Mouse (Mus musculus): ENCODE measurements around the gene Flrt2. TPM values are rescaled to one million over a fixed set of nuclear protein-coding genes. Genes with fewer than 3 reads are reported as not detected.

Gene Flrt2
- total RNA-seq (2023) = under 1 TPM in 1 of 2 experiments, not detected in 1; 0.04 TPM

DNA sequence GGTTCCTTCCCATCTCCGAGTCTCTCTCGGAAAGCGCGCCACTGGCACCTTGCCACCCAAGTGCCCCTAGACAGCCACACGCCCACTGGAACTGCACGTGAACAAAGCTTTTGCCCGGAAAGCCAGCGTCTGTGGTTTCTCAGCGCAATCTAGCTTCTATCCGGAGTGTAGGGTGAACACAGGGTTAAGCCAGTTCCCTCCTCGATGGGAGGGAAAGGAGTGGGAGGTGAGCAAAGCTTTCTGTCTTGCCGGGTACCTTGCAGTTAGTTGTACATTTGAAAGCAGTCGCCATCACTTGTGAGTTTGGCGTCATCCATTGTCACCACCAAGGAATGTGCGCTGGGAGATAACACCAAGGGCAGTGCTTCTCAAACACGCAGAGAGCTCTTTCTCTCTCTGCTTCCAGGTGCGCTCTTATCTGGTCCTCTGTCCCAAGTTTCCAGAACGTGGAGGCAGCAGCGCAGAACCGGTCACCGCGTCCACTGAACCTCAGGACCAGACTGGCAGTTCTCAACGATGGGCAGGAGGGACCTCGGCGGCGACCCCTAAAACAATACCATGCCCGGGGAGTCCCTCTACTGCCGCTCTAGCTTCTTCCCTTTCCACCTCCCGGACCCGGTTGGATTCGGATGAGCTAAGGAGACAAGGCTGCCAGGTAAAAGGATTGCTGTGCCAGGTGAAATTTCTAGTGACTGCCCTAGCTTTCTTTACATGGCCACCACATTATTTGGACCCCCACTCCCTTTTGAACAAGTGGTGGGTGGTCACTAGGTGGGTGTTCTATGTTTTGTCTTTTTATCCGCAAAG, at the start of gene Flrt2:
Flrt2 (plus strand) TSS at position 266 of the 807 bp plus-strand sequence.

Data from neutrophil, adult 83 days (primary cell).